Mouse (Mus musculus): ENCODE results near the gene Grm1.

DNA sequence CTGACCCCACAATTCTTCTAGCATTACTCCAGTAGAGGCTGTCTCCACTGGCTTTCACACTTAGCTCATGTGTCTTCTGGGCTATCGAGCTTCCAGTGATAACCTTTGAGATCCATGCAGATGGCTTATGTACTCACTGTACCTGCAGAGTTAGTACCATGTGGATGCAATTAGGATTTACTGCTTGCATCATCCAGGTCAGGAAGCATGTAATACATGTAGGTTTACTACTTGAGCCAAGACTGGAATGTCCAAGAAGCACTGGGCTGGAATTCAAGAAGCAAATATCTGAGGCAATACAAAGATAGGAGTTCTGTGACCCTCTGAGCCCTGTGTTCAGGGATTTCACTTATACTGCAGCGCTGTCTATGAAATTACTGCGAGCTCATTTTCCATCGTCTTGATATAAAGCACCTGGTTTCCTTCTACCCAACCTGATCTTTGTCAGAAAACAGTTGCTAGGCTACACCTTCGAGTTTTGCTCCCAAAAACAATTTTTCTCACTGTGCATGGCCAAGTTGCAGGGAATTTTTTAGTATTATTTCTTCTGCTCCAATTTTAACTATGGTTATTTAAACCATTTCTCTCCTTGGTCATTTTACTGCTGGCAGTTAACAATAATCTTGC lies 237.0 kb downstream of the Grm1 start:
- TF ChIP-seq GATA1 (IDR thresholded peaks at IDR 0.05; ENCODE audit: borderline replicate concordance, low read length), result no peak
- TF ChIP-seq FLI1 (IDR thresholded peaks at IDR 0.05; ENCODE audit: low read length), result no peak
